Mouse (Mus musculus) common myeloid progenitor, adult 5-6 weeks (primary cell): ENCODE results near the gene Actr1b. TPM values are rescaled to one million over a fixed set of nuclear protein-coding genes. Genes with fewer than 3 reads are reported as not detected.

Experiments used
- ATAC-seq: replicated peaks from 2 replicates; pipeline ENCODE4 v1.8.0; 2016; ENCODE audit warnings: low read depth, mild to moderate bottlenecking, moderate TSS enrichment, inconsistent platforms; ENCODE audit not compliant: poor library complexity, severe bottlenecking
- total RNA-seq: library from RNA; stranded (forward); fragments of 200-1000, 187-1606 nt; gene quantifications from 2 replicates; pipeline ENCODE4 v1.2.3, GENCODE M21; 2017

Actr1b gene
- total RNA-seq, 1 experiment from 2014 or later: 40.1 TPM

- ATAC-seq: peak; percentile 25; the same call in 1 of the 2 replicates
Observed at GRCm38 (mm10) chr1:36657658-36658415, 56.4 kb downstream of the Actr1b start.

- no peak for ATAC-seq
Observed at GRCm38 (mm10) chr1:36656233-36656632, 58.0 kb downstream of the Actr1b start.

- no peak for ATAC-seq
Observed at GRCm38 (mm10) chr1:36655039-36655438, 59.2 kb downstream of the Actr1b start.

Other genes starting within 250 kb of the Actr1b start
- 6.5 and 6.6 TPM in 2 replicates for gene Cnnm4, start 242.8 kb downstream of the Actr1b start, total RNA-seq
- 5.5 and 15.5 TPM in 2 replicates for gene Cnnm3, start 202.6 kb downstream of the Actr1b start, total RNA-seq
- 4.9 and 9.1 TPM in 2 replicates for gene Ankrd23, start 177.5 kb downstream of the Actr1b start, total RNA-seq
- gene Gm42417, start 175.0 kb downstream of the Actr1b start, total RNA-seq: not detected in 2 replicates
- gene Ankrd39, start 167.0 kb downstream of the Actr1b start, total RNA-seq: 1.1 and 9.0 TPM in 2 replicates
- 2.4 and 2.6 TPM in 2 replicates for gene Sema4c, start 156.1 kb downstream of the Actr1b start, total RNA-seq
- gene Fam178b, start 31.2 kb downstream of the Actr1b start, total RNA-seq: 0.87 TPM in 1 of 2 replicates, not detected in the other
- 326 and 756 TPM in 2 replicates for gene Cox5b, start 23.0 kb downstream of the Actr1b start, total RNA-seq
- not detected in 2 replicates for gene 4933424G06Rik, start 4.3 kb downstream of the Actr1b start, total RNA-seq
- gene Zap70, start 47.4 kb upstream of the Actr1b start, total RNA-seq: 1.0 TPM in 1 of 2 replicates, not detected in the other
- gene Tmem131, start 229.2 kb upstream of the Actr1b start, total RNA-seq: 18.6 and 28.1 TPM in 2 replicates